Mouse (Mus musculus): ENCODE data around the gene Hoxc11.

The Hoxc11 gene

GRCm38 (mm10) chr15:102954192-102955006, at the start of gene Hoxc11:
TSS of gene Hoxc11 (plus strand) at chr15:102954427.
- peak in 1 of 2 experiments; percentile 52 for DNase-seq

GRCm38 (mm10) chr15:102904946-102905345, 49.3 kb upstream of the Hoxc11 start:
- DNase-seq, result no peak

GRCm38 (mm10) chr15:102909536-102909935, 44.7 kb upstream of the Hoxc11 start:
- DNase-seq, result no peak

GRCm38 (mm10) chr15:102910038-102910437, 44.2 kb upstream of the Hoxc11 start:
- DNase-seq, result no peak

- DNase-seq, result no peak
These were observed 43.6 kb upstream of the Hoxc11 start for GRCm38 (mm10) chr15:102910496-102911095.

- no peak for DNase-seq
These were observed 41.1 kb upstream of the Hoxc11 start for GRCm38 (mm10) chr15:102913038-102913585.

- no peak for DNase-seq
These were observed 36.2 kb upstream of the Hoxc11 start for GRCm38 (mm10) chr15:102917972-102918572.

- no peak for DNase-seq
These were observed 35.5 kb upstream of the Hoxc11 start for GRCm38 (mm10) chr15:102918611-102919265.

GRCm38 (mm10) chr15:102919336-102920180, 34.7 kb upstream of the Hoxc11 start:
- DNase-seq, result no peak

GRCm38 (mm10) chr15:102920619-102921018, 33.6 kb upstream of the Hoxc11 start:
- DNase-seq, result peak; percentile 70 to 76

GRCm38 (mm10) chr15:102921053-102922011, 32.9 kb upstream of the Hoxc11 start, which contains the start of gene Hoxc13:
TSS of gene Hoxc13 (plus strand) at chr15:102921103.
- no peak for DNase-seq

GRCm38 (mm10) chr15:102922012-102922362, 32.2 kb upstream of the Hoxc11 start:
- DNase-seq, result peak in 1 of 2 experiments; percentile 23

- DNase-seq, result no peak
These were observed 31.4 kb upstream of the Hoxc11 start for GRCm38 (mm10) chr15:102922636-102923500.

GRCm38 (mm10) chr15:102927032-102927645, 27.1 kb upstream of the Hoxc11 start:
- DNase-seq, result no peak

GRCm38 (mm10) chr15:102931706-102932358, 22.4 kb upstream of the Hoxc11 start:
- DNase-seq, result no peak

- peak in 1 of 2 experiments; percentile 19 for DNase-seq
These were observed 19.8 kb upstream of the Hoxc11 start for GRCm38 (mm10) chr15:102934438-102934837.

- peak in 1 of 2 experiments; percentile 10 for DNase-seq
These were observed 19.3 kb upstream of the Hoxc11 start for GRCm38 (mm10) chr15:102934897-102935296.

- DNase-seq, result no peak
These were observed 17.8 kb upstream of the Hoxc11 start, which contains the start of gene Hoxc12 for GRCm38 (mm10) chr15:102936279-102936972. TSS of gene Hoxc12 (plus strand) at chr15:102936757.

Measured in kidney, postnatal 25 days (tissue).